Mouse (Mus musculus) small intestine, adult 2 months (tissue): ENCODE results near the gene Fyttd1. TPM values are rescaled to one million over a fixed set of nuclear protein-coding genes. Genes with fewer than 3 reads are reported as not detected.
A peak's percentile ranks its signal among the peaks of the same experiment; 100 is the strongest.
"Not testable (repeated sequence)": the region's sequence is repeated elsewhere in the genome, so short reads cannot be mapped to it uniquely, and the experiment has no call there.

Source experiments
- H3K27ac ChIP-seq: fragments of 200-500 bp; 2 replicates; pipeline ENCODE4 v1.5.1; 2012; ENCODE audit warnings: low read depth, low read length, control low read depth, inconsistent platforms; ENCODE audit not compliant: insufficient read depth
- H3K27me3 ChIP-seq: fragments of 200-500 bp; 2 replicates; pipeline ENCODE4 v1.6.1; 2012; ENCODE audit warnings: mild to moderate bottlenecking, moderate library complexity, low read length, inconsistent platforms; ENCODE audit not compliant: control insufficient read depth, insufficient read depth
- H3K36me3 ChIP-seq: fragments of 200-500 bp; 2 replicates; pipeline ENCODE4 v1.6.1; 2012; ENCODE audit warnings: mild to moderate bottlenecking, low read length, control low read depth, inconsistent platforms; ENCODE audit not compliant: control insufficient read depth, insufficient read depth
- H3K4me1 ChIP-seq: fragments of 200-500 bp; 2 replicates; pipeline ENCODE4 v1.6.1; 2012; ENCODE audit warnings: low read length, inconsistent platforms, mixed read lengths; ENCODE audit not compliant: control insufficient read depth, insufficient read depth, insufficient read length
- H3K4me3 ChIP-seq: fragments of 200-500 bp; 2 replicates; pipeline ENCODE4 v1.5.1; 2012; ENCODE audit warnings: low read depth, mild to moderate bottlenecking, control low read depth, inconsistent platforms, low read length, moderate library complexity
- CTCF ChIP-seq: fragments of 200-500 bp; IDR thresholded peaks from 2 replicates; pipeline ENCODE4 v1.5.1; 2012; ENCODE audit warnings: low read depth, mild to moderate bottlenecking, control low read depth, inconsistent platforms, low read length, moderate library complexity, mixed read lengths; ENCODE audit not compliant: insufficient replicate concordance, insufficient read length; ENCODE audit errors: extremely low read depth
- POLR2A ChIP-seq: fragments of 200-500 bp; IDR thresholded peaks from 2 replicates; pipeline ENCODE4 v1.6.1; 2012; ENCODE audit warnings: low read depth, mild to moderate bottlenecking, control low read depth, inconsistent platforms, low read length, moderate library complexity
- WGBS: fragments of 180-500 bp; shearing (Covaris S2); methylation state at CpG from one replicate; pipeline ENCODE4 v1.1.7; 2018; 5-methylcytosine and 5-hydroxymethylcytosine counted together
- polyA plus RNA-seq: library from polyadenylated mRNA; depleted of rRNA; stranded (reverse); fragments of >200 nt; gene quantifications from 2 replicates; pipeline ENCODE4 v1.2.3, GENCODE M21; 2012

Fyttd1 gene
- polyA plus RNA-seq, 1 experiment = 0.93 TPM

DNA sequence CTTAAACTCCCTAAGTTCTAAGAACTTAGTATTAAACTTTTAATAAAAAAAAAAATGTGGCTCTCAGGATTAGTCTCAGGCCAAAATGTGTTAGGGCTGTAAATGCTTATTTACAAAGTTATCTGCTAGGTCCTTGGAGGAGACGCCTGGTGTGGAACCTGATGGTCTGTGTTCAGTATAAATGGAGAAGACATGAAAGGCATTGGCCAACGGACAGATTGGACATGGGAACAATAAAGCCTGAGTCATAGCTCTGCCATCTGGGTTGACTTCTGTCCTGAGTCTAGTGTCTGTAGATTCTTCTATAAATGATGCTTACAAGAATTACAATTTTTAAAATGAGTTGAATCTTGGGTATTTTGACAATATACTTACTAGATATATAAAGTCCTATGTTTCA is 28.9 kb downstream of the Fyttd1 start:
- Histone ChIP-seq H3K36me3 (peaks cover 14% of the 10 kb centered on the region), H3K4me1 (peaks cover 3% of the 10 kb centered on the region; the same call in 1 of the 2 replicates), H3K27ac (no peak overlapping the region), H3K27me3 (no peaks in the 10 kb centered on the region), H3K4me3 (no peak overlapping the region)
- TF ChIP-seq CTCF = no peak
- TF ChIP-seq POLR2A = no peak
- WGBS = 56% methylated on average over 2 of the region's 2 CpGs

DNA sequence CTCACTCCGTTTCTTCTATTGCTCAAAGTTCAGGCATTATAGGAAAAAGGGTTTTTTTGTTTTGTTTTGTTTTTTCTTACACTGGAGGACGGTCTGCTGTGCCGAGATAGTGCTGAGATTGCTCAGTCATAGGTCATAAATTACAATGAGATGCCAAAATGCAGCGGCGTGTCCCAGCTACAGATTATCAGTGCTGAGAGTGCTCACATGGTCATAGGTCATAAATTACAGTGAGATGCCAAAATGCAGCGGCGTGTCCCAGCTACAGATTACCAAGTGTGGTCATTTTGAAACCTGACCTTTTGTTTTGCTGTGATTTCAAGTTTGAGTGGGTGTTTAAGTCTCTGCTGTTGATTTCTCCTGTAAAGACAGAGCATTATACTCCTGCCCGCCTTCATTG is 29.4 kb downstream of the Fyttd1 start:
- H3K4me3 ChIP-seq = no peak overlapping the region
- peaks cover 14% of the 10 kb centered on the region for H3K36me3 ChIP-seq
- TF ChIP-seq POLR2A (no peak), CTCF (no peak)
- no peak overlapping the region for H3K27ac ChIP-seq
- H3K4me1 ChIP-seq = peaks cover 3% of the 10 kb centered on the region; the same call in 1 of the 2 replicates
- no peaks in the 10 kb centered on the region for H3K27me3 ChIP-seq
- 31% methylated on average over 8 of the region's 8 CpGs for WGBS

DNA sequence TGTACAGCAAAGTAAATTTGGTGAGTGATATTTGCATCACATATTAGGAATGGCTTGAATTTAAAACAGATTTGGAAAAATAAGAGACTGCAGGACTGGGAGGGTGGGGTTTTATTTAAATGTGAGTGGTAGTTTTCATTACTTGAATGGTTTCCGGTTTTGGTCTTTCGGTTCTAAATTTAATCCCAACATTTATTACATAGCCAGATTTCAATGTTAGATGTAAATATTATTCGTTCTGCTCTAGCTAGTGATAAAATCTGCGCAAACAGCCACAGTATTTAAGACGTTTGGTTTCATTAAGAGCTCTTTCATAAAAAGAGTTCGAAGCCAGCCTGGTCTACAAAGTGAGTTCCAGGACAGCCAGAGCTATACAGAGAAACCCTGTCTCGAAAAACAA is 35.9 kb downstream of the Fyttd1 start:
- H3K27ac ChIP-seq = no peak overlapping the region
- no peak overlapping the region for H3K4me3 ChIP-seq
- no peak for TF ChIP-seq POLR2A
- TF ChIP-seq CTCF = no peak
- 49% methylated on average over 7 of the region's 7 CpGs for WGBS
- H3K4me1 ChIP-seq = no peaks in the 10 kb centered on the region
- no peaks in the 10 kb centered on the region for H3K36me3 ChIP-seq
- H3K27me3 ChIP-seq = no peaks in the 10 kb centered on the region

DNA sequence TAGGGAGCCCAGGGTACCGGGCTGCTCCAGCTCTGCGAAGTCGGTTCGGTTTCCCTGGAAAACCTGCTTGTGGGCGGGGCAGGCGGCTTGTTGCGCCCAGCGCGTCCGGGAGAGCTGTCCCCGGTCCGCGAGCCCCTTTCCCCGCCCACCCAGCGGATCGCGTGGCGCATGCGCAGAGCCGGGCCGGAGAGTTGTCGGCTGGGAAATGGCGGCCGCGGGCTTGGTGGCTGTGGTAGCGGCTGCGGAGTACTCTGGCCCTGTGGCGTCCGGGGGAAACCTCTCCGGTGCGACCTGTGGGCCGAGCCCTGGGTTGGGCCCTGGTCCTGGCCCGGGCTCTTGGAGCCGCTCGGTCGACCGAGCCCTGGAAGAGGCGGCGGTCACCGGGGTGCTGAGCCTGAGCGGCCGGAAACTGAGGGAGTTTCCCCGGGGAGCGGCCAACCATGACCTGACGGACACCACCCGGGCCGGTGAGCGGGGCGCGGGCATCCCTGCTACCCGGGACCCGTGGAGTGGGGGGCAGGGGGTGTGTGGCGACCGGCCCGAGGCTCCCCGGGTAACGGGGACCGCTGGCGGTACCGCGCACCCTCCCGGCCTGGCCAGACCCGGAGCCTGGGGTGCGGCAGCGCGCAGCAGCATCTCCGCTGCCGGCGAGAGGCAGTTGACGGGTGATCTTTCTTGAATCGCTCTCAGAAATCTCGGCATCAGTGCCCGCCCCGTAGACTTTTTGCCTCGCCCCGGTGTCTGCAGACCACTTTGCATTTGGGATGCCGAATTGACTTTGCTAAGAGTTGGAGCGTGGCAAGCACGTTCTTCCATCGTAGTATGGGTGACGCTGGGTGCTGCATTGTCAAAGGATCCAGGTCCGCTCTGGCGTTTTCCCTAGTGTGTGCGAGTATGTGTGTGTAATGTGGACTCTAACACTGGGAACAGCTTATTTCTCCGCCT is 36.9 kb downstream of the Fyttd1 start, which contains the start of gene Lrch3:
Gene Lrch3, plus strand, starts transcription at position 164 of the 945 bp plus-strand sequence.
- TF ChIP-seq CTCF = no peak
- TF ChIP-seq POLR2A = peak; percentile 97
- no peaks in the 10 kb centered on the region for H3K4me1 ChIP-seq

DNA sequence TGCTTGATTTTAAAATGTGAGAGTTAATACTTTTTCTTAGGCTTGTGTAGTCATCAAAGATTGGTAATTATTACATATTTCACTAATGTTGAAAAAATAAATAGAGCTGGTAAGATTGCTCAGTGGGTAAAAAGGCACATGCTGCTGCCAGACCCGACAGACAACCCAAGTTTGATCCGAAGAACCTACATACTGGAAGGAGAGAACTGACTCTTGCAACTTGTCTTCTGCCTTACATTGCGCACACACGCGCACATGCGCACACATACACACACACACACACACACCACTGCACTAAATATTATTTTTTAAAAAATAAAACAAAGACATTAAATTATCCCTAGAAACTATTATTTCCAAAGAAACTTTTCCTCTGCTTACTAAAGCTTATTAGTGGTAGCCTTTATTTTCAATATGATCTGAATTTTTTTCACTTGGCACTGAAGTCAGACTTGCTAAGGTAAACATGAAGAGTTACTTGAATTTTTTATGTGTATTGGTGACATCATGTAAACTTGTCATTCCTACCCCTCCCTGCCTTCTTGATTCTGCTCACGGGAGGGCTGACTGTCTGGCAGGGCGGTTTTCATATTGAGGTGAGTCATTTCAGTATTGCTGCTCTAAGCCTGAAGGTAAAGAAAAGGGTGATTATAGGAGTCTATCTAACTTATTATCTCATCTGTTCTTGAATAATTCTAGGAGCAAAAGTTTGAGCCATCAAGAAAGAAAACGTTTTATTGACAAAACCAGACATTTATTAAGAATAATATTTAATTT is 38.2 kb downstream of the Fyttd1 start:
- Histone ChIP-seq H3K36me3 (no peaks in the 10 kb centered on the region), H3K4me1 (no peaks in the 10 kb centered on the region), H3K27ac (no peak overlapping the region), H3K27me3 (no peaks in the 10 kb centered on the region), H3K4me3 (peak overlapping the region; percentile 22; the same call in 1 of the 2 replicates)
- WGBS = 66% methylated on average over 9 of the region's 9 CpGs
- TF ChIP-seq POLR2A (no peak), CTCF (no peak)

More for the DNA sequence above, 36.9 kb downstream of the Fyttd1 start, which contains the start of gene Lrch3:
- Histone ChIP-seq H3K27me3 (no peaks in the 10 kb centered on the region), H3K27ac (peak within 1 kb of the TSS; percentile 68), H3K4me3 (peak within 1 kb of the TSS; percentile 98), H3K36me3 (no peaks in the 10 kb centered on the region)
- WGBS = under 1% methylated on average over 85 of the region's 85 CpGs

DNA sequence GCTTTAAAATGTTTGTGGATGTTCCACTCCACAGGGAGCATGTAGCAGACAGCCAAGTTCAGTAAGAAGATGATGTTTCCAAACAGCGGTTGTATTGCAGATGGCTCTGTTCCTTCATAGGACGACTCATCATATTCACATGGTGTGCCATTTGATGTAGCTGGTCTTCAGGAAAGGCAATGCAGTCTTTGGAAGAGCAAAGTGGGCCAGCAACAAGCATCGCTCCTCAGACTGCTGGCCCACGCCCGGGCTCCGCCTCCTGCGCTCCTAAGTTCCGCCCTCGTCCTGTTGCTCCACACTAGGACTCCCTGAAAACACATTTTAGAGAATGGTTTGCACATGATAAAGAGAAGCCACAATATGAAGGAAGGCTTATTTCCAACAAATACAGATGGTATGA is 49.3 kb downstream of the Fyttd1 start:
- H3K36me3 ChIP-seq = not testable (repeated sequence)
- WGBS = 93% methylated on average over 9 of the region's 9 CpGs

DNA sequence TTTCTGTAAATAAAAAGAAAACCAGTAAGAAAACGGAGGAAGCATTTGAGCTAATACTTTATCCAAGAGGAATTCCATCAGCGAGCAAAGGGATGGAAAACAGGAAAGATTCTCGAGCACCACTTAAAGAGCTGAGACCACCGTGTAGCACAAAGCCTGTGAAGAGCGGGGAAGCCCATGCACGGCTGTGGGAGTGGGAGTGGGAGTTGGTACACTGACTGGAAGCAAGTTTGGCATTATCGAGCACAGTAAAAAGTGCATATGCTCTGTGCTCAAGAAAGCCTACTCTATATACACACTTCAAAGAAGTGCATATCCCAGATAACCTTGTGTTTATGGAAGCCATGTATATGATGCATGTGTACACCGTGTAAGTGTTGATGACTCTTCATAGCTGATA is 49.7 kb downstream of the Fyttd1 start:
- Histone ChIP-seq H3K4me3 (no peak overlapping the region), H3K27ac (no peak overlapping the region), H3K4me1 (no peaks in the 10 kb centered on the region), H3K27me3 (no peaks in the 10 kb centered on the region), H3K36me3 (0 out of 2 replicates have a peak, but pooled peaks cover 4% of the 10 kb centered on the region)
- no peak for TF ChIP-seq POLR2A
- 91% methylated on average over 8 of the region's 8 CpGs for WGBS

More for the DNA sequence above, 49.3 kb downstream of the Fyttd1 start:
- H3K27ac ChIP-seq, H3K4me1 ChIP-seq, H3K4me3 ChIP-seq, H3K27me3 ChIP-seq: not testable (repeated sequence)
